Mouse (Mus musculus): ENCODE results near the gene Ociad2.

DNA sequence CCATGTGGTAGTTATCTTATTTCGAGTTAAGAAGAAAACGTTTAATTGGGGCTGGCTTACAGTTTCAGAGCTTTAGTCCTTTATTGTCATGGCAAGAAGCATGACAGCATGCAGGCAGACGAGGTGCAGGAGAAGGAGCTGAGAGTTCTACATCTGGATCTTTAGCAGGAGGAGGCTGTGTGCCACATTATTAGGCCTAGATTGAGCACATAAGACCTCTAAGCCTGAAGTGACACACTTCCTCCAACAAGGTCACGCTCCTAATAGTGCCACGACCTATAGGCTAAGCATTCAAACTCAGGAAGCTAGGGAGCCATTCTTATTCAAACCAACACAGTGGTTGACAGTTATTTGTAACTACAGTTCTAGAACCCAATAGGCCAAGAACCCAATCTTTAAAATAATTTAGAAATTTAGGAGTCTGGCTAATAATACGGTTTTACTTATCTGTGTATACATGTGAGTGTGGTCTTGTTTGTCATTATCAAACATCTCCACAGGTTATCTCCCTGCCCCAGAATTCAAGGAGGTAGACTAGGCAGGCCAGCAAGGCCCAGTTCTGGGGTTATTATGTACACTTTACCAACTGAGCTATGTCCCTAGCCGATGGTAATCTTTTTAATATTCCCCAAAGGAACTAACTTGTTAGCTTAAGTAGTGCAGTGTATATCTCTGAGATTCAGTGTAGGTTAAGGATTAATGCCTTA is 39.1 kb downstream of the Ociad2 start:
- no peak for TF ChIP-seq POLR2A (IDR thresholded peaks at IDR 0.05; ENCODE audit: extremely low read depth, insufficient read depth, low read length)
- TF ChIP-seq CTCF (IDR thresholded peaks at IDR 0.05; ENCODE audit: low read depth, low read length) = no peak
